In the genomic region with DNA sequence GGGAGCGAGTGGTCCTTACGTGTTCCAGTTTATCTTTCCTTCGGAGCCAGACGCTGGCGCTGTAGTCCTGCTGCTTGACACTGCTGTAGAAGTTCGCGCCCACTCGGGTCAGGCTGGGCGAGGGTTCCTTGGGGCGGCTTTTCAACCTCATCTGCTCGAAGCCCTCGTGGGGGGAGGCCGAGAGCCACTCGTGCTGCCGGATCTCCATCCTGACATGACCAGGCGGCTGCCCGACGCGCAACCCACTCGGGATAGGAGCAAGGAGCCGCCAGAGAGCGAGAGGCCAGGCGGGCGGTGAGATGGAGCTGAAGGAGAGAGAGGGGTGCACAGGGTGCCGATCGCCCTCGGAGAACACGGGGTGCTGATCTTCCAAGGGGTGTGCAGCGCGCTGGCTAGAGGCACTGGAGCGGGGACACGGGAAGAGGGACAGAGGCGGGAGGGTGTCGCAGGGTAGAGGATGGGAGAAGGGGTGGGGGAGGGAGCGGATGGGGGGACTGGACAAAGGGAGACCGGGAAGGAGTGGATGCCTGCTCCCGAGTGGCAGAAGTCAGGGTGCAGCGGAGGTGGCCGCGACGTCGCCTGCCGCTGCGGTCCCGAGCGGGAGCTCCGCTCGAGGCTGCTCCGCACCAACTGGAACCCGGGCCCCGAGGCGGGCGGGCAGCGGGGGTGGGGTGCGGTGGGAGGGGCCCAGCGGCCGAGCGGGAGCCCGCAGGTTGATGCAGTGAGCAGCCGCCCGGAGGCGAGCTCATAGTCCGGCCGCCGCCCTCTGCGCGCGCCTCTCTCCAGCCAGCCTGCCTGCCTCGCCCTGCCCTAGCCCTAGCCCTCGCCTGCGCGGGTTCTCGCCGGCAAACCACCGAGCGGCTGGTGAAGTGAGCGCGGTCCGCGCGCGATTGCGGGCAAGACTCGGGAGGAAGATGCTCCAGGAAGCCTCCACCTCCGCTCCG, we compare ENCODE assay signal across 9 mouse cellular contexts. TPM values are rescaled to one million over a fixed set of nuclear protein-coding genes. Genes with fewer than 3 reads are reported as not detected.
DNase-seq lines count a peak whose midpoint lies in the region; ATAC-seq and TF ChIP-seq lines count a peak whose summit lies in the region.
"Had no signal": no experiment of that assay in that cellular context is flagged by ENCODE, and none has a peak within 500 bp of the region (broad histone marks: within the 10 kb centered on the region; RNA-seq: fewer than 3 reads in every experiment).

Pld5 (minus strand) TSS at position 646 of the 944 bp plus-strand sequence.

- peak within 1 kb of the TSS; percentile 85 for H3K4me2 ChIP-seq in forebrain, embryonic 11.5 days (ENCODE audit: low read depth, low read length, severe bottlenecking)
- H3K4me2 ChIP-seq in hindbrain, embryonic 13.5 days: peak within 1 kb of the TSS; percentile 83
- H3K4me2 ChIP-seq in liver, embryonic 15.5 days: peak within 1 kb of the TSS; percentile 46

- DNase-seq in layer of hippocampus, adult 2 months (ENCODE audit: low spot score in 2 of 2): no peak
- no peak for DNase-seq in layer of hippocampus, adult 11-12 months (ENCODE audit: low spot score)
- DNase-seq in brain, embryonic 14.5 days (ENCODE audit: low read depth): peak; percentile 65
- peak; percentile 83 for DNase-seq in forebrain, embryonic 11.5 days (ENCODE audit: low spot score)
- DNase-seq in retina, postnatal 7 days (ENCODE audit: low read depth, low spot score): peak; percentile 3
- no peak for DNase-seq in thymus, postnatal 25 days

- TF ChIP-seq POLR2A in brain, embryonic 14.5 days (IDR thresholded peaks at IDR 0.05; ENCODE audit: borderline replicate concordance, extremely low read depth, insufficient read depth, insufficient read length, poor library complexity, severe bottlenecking): no peak

- under 1% methylated on average over 83 of the region's 86 CpGs for WGBS in forebrain, embryonic 11.5 days
- under 1% methylated on average over 78 of the region's 86 CpGs for WGBS in hindbrain, embryonic 13.5 days
- 1% methylated on average over 86 of the region's 86 CpGs for WGBS in liver, embryonic 15.5 days (ENCODE audit: insufficient replicate concordance)

- H3K9ac ChIP-seq in forebrain, embryonic 11.5 days (ENCODE audit: low read length): peak within 1 kb of the TSS; percentile 71
- peak within 1 kb of the TSS; percentile 82 for H3K9ac ChIP-seq in hindbrain, embryonic 13.5 days
- no peak within 1 kb of the TSS for H3K9ac ChIP-seq in liver, embryonic 15.5 days

- peak; percentile 96 for ATAC-seq in forebrain, embryonic 11.5 days (replicated peaks; ENCODE audit: low FRiP score)
- peak; percentile 92 for ATAC-seq in hindbrain, embryonic 13.5 days (ENCODE audit: low FRiP score)
- ATAC-seq in liver, embryonic 15.5 days (ENCODE audit: insufficient read depth): no peak
- ATAC-seq: Patski had no signal

- no peaks in the 10 kb centered on the region for H3K9me3 ChIP-seq in forebrain, embryonic 11.5 days (ENCODE audit: control insufficient read depth, low read length)
- H3K9me3 ChIP-seq in hindbrain, embryonic 13.5 days: no peaks in the 10 kb centered on the region
- H3K9me3 ChIP-seq in liver, embryonic 15.5 days (replicated peaks): no peaks in the 10 kb centered on the region

- peaks cover 3% of the 10 kb centered on the region; the same call in 1 of the 2 replicates for H3K4me1 ChIP-seq in forebrain, embryonic 11.5 days (replicated peaks; ENCODE audit: control insufficient read depth, insufficient read depth, low read length)
- peaks cover 26% of the 10 kb centered on the region for H3K4me1 ChIP-seq in hindbrain, embryonic 13.5 days (replicated peaks)
- no peaks in the 10 kb centered on the region for H3K4me1 ChIP-seq in liver, embryonic 15.5 days (replicated peaks)

- H3K27ac ChIP-seq in layer of hippocampus, adult 2 months: no peak within 1 kb of the TSS
- no peak within 1 kb of the TSS for H3K27ac ChIP-seq in forebrain, embryonic 11.5 days (ENCODE audit: low read depth, low read length)
- H3K27ac ChIP-seq in hindbrain, embryonic 13.5 days: peak within 1 kb of the TSS; percentile 83
- no peak within 1 kb of the TSS for H3K27ac ChIP-seq in liver, embryonic 15.5 days (replicated peaks)

- no peak for TF ChIP-seq CTCF in layer of hippocampus, adult 2 months (conservative IDR thresholded peaks at IDR 0.05)
- TF ChIP-seq CTCF in brain, embryonic 14.5 days (IDR thresholded peaks at IDR 0.05; ENCODE audit: borderline replicate concordance, extremely low read depth, insufficient read depth, insufficient read length): no peak

- H3K27me3 ChIP-seq in forebrain, embryonic 11.5 days (ENCODE audit: control insufficient read depth, insufficient read depth, low read length): peaks cover 11% of the 10 kb centered on the region
- peaks cover 6% of the 10 kb centered on the region; the same call in 1 of the 2 replicates for H3K27me3 ChIP-seq in hindbrain, embryonic 13.5 days
- peaks cover 34% of the 10 kb centered on the region for H3K27me3 ChIP-seq in liver, embryonic 15.5 days

- H3K36me3 ChIP-seq in forebrain, embryonic 11.5 days (ENCODE audit: control insufficient read depth, insufficient read depth, low read length): no peaks in the 10 kb centered on the region
- no peaks in the 10 kb centered on the region for H3K36me3 ChIP-seq in hindbrain, embryonic 13.5 days
- H3K36me3 ChIP-seq in liver, embryonic 15.5 days (replicated peaks): no peaks in the 10 kb centered on the region

- peak within 1 kb of the TSS; percentile 53 for H3K4me3 ChIP-seq in layer of hippocampus, adult 2 months
- H3K4me3 ChIP-seq in forebrain, embryonic 11.5 days (ENCODE audit: low read depth, low read length): peak within 1 kb of the TSS; percentile 58
- H3K4me3 ChIP-seq in hindbrain, embryonic 13.5 days: peak within 1 kb of the TSS; percentile 65
- peak within 1 kb of the TSS; percentile 27; the same call in 1 of the 2 replicates for H3K4me3 ChIP-seq in liver, embryonic 15.5 days (replicated peaks)

RNA-seq across cellular contexts. Expression of gene Pld5, which starts in this region (rescaled TPM):
- total RNA-seq in layer of hippocampus, adult 2 months (2021): 1 to 10 TPM; 1.7 TPM
- polyA plus RNA-seq in brain, embryonic 14.5 days (2012; rRNA removed): 1.5 and 4.3 TPM in 2 replicates
- polyA plus RNA-seq in forebrain, embryonic 11.5 days (2014; fragmentation: Nextera tagmentation; extraction: Ambion mirVana): 1.1 TPM in 2 replicates
- polyA plus RNA-seq in hindbrain, embryonic 13.5 days (2015; fragmentation: Nextera tagmentation; extraction: Ambion mirVana): 5.9 and 6.2 TPM in 2 replicates
- not detected in 2 replicates for polyA plus RNA-seq in liver, embryonic 15.5 days (2015; fragmentation: Nextera tagmentation; extraction: Ambion mirVana)
- polyA plus RNA-seq: Patski had no signal

Comparison
In these comparisons a context has a peak if more than half of its experiments do, and no peak if none do; other contexts are left out.
1. DNase-seq: peak in brain, embryonic 14.5 days (single experiment), forebrain, embryonic 11.5 days (single experiment) and retina, postnatal 7 days (single experiment); none in layer of hippocampus, adult 2 months (0 of 2), layer of hippocampus, adult 11-12 months (single experiment) and thymus, postnatal 25 days (single experiment).
2. Peak in every context shown above with its lines, with median percentiles within 50 percentile points of each other: H3K4me3 ChIP-seq and H3K4me2 ChIP-seq.